Mouse (Mus musculus) kidney, adult 9 months (tissue): Measurements from ENCODE around the gene Kpna1.

ENCODE experiments used
- DNase-seq: peaks from one replicate; pipeline ENCODE4 v3.0.0; 2022

The Kpna1 gene

GRCm38 (mm10) chr16:36071450-36072379 lies 93.2 kb downstream of the Kpna1 start, which contains the start of the genes Fam162a and Ccdc58:
Gene Fam162a, minus strand, starts transcription at chr16:36071594.
Gene Ccdc58, plus strand, starts transcription at chr16:36071685.
- DNase-seq = peak; percentile 94

GRCm38 (mm10) chr16:36072410-36073011 lies 94.0 kb downstream of the Kpna1 start:
- DNase-seq = no peak

GRCm38 (mm10) chr16:36074772-36075171 lies 96.2 kb downstream of the Kpna1 start:
- no peak for DNase-seq

GRCm38 (mm10) chr16:36079916-36080315 lies 101.4 kb downstream of the Kpna1 start:
- DNase-seq = no peak
